Mouse (Mus musculus) lung, embryonic 15.5 days (tissue): ENCODE data around the gene Ctdspl. TPM values are rescaled to one million over a fixed set of nuclear protein-coding genes. Genes with fewer than 3 reads are reported as not detected.
A peak's percentile ranks its signal among the peaks of the same experiment; 100 is the strongest.

Experiments used
- ATAC-seq: fragments of 200-750 bp; cut with Nextera tagmentation; 2 replicates; pipeline ENCODE4 v1.8.0; 2017; ENCODE audit warnings: moderate number of reproducible peaks, borderline replicate concordance; ENCODE audit not compliant: low FRiP score, low TSS enrichment; ENCODE audit errors: extremely low read depth
- H3K27ac ChIP-seq: fragments of 300-500 bp; sonication (generic); 2 replicates; pipeline ENCODE4 v1.5.1; 2015; ENCODE audit warnings: moderate library complexity, mild to moderate bottlenecking, inconsistent platforms
- H3K27me3 ChIP-seq: fragments of 300-500 bp; sonication (generic); 2 replicates; pipeline ENCODE4 v1.6.1; 2015; ENCODE audit warnings: inconsistent platforms
- H3K36me3 ChIP-seq: fragments of 300-500 bp; sonication (generic); 2 replicates; pipeline ENCODE4 v1.6.1; 2015; ENCODE audit warnings: inconsistent platforms
- H3K4me1 ChIP-seq: fragments of 300-500 bp; sonication (generic); 2 replicates; pipeline ENCODE4 v1.6.1; 2015; ENCODE audit warnings: inconsistent platforms
- H3K4me2 ChIP-seq: fragments of 300-500 bp; sonication (generic); 2 replicates; pipeline ENCODE4 v1.6.1; 2015; ENCODE audit warnings: inconsistent platforms, mild to moderate bottlenecking, moderate library complexity
- H3K4me3 ChIP-seq: fragments of 300-500 bp; sonication (generic); 2 replicates; pipeline ENCODE4 v1.5.1; 2015; ENCODE audit warnings: mild to moderate bottlenecking, inconsistent platforms
- H3K9ac ChIP-seq: fragments of 300-500 bp; sonication (generic); 2 replicates; pipeline ENCODE4 v1.6.1; 2015; ENCODE audit warnings: inconsistent platforms
- H3K9me3 ChIP-seq: fragments of 300-500 bp; sonication (generic); 2 replicates; pipeline ENCODE4 v1.6.1; 2016; ENCODE audit warnings: inconsistent platforms
- WGBS: fragments of 180-500 bp; shearing (Covaris S2); methylation state at CpG from one replicate; pipeline ENCODE4 v1.1.7; 2015; 5-methylcytosine and 5-hydroxymethylcytosine counted together
- polyA plus RNA-seq: library from polyadenylated mRNA; unstranded; fragments of >200 nt; fragmentation: Nextera tagmentation; extraction: Ambion mirVana; gene quantifications from 2 replicates; pipeline ENCODE4 v1.2.1, GENCODE M21; 2015

Gene Ctdspl
- polyA plus RNA-seq, 1 experiment from 2014 or later, result 22.2 TPM

GRCm38 (mm10) chr9:119058245-119058644, 132.0 kb downstream of the Ctdspl start:
- Histone ChIP-seq H3K4me2 (no peak overlapping the region), H3K27ac (no peak overlapping the region), H3K4me1 (peaks cover 8% of the 10 kb centered on the region; the same call in 1 of the 2 replicates), H3K4me3 (no peak overlapping the region), H3K27me3 (no peaks in the 10 kb centered on the region), H3K9me3 (no peaks in the 10 kb centered on the region), H3K36me3 (no peaks in the 10 kb centered on the region), H3K9ac (no peak overlapping the region)
- WGBS, result 74% methylated on average over 7 of the region's 7 CpGs
- ATAC-seq, result no peak

DNA sequence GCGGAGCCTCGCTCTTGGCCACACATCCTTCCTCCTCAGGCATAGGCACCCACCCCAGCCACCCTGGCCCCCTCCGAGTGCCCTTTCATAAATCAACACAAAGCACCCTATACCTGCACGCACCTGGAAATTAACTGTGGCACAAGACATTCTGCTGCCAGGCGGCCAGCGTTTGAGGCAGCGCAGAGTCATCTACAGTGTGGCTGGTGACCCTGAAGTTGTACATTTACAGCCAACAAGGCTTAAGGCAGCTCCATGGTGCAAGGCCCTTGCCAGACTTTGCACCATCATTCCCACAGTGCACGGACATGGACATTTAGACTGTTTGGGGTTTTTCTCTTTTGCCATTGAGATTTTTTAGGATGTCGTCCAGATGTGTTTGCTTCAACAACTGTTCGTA, 134.4 kb downstream of the Ctdspl start:
- ATAC-seq, result no peak
- H3K4me1 ChIP-seq, result peaks cover 10% of the 10 kb centered on the region
- H3K27me3 ChIP-seq, result no peaks in the 10 kb centered on the region
- no peaks in the 10 kb centered on the region for H3K36me3 ChIP-seq
- H3K9me3 ChIP-seq, result no peaks in the 10 kb centered on the region
- 86% methylated on average over 10 of the region's 10 CpGs for WGBS
- no peak overlapping the region for H3K9ac ChIP-seq
- H3K4me2 ChIP-seq, result no peak overlapping the region
- no peak overlapping the region for H3K27ac ChIP-seq
- H3K4me3 ChIP-seq, result no peak overlapping the region

DNA sequence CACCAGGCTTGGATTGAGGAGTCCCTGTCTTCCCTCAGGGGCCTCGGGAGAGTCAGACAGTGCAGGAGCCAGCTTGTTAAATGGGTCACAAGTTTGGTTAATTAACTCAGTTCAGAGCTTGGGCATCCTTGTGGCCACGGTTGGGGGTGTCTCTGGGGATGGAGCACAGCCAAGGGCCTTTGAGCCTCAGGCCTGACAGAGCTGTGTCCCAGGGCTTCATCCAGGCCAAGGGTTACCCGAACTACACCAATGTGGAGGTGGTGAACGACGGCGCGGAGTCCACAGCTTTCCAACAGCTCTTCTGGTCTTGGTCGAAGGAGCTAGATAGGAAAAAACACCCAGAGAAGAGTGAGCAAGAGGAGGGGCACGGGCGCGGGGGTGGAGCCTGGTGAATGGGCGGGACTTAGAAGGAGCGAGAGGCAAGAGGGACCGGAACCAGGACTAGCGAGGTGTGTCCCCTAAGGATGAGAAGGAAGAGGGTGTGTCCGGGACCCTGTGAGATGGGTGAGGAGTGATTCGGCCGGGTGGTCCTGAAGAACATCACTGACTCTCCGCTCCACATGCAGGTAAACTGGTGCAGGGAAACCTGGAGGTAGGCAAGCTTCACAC, 136.9 kb downstream of the Ctdspl start:
- Histone ChIP-seq H3K4me1 (peaks cover 18% of the 10 kb centered on the region), H3K9ac (no peak overlapping the region), H3K4me2 (peak overlapping the region; percentile 24; the same call in 1 of the 2 replicates), H3K36me3 (no peaks in the 10 kb centered on the region), H3K27me3 (no peaks in the 10 kb centered on the region), H3K9me3 (no peaks in the 10 kb centered on the region), H3K4me3 (0 out of 2 replicates have a peak overlapping the region, but pooled peaks have one; percentile 13), H3K27ac (no peak overlapping the region)
- no peak for ATAC-seq
- 36% methylated on average over 19 of the region's 19 CpGs for WGBS

- peaks cover 22% of the 10 kb centered on the region for H3K4me1 ChIP-seq
- no peak overlapping the region for H3K27ac ChIP-seq
- H3K4me2 ChIP-seq, result no peak overlapping the region
- H3K27me3 ChIP-seq, result no peaks in the 10 kb centered on the region
- H3K9me3 ChIP-seq, result no peaks in the 10 kb centered on the region
- whole genome bisulfite sequencing, result 56% methylated on average over 4 of the region's 4 CpGs
- H3K36me3 ChIP-seq, result no peaks in the 10 kb centered on the region
- H3K4me3 ChIP-seq, result no peak overlapping the region
- ATAC-seq, result no peak
- H3K9ac ChIP-seq, result no peak overlapping the region
Observed at GRCm38 (mm10) chr9:119064296-119064695, 138.0 kb downstream of the Ctdspl start.

- H3K4me2 ChIP-seq, result no peak overlapping the region
- H3K36me3 ChIP-seq, result peaks cover 4% of the 10 kb centered on the region; the same call in 1 of the 2 replicates
- no peak overlapping the region for H3K9ac ChIP-seq
- no peak overlapping the region for H3K27ac ChIP-seq
- no peak overlapping the region for H3K4me3 ChIP-seq
- ATAC-seq, result no peak
- H3K27me3 ChIP-seq, result no peaks in the 10 kb centered on the region
- 6% methylated on average over 6 of the region's 6 CpGs for WGBS
- no peaks in the 10 kb centered on the region for H3K9me3 ChIP-seq
- peaks cover 21% of the 10 kb centered on the region for H3K4me1 ChIP-seq
Observed at GRCm38 (mm10) chr9:119067601-119068000, 141.3 kb downstream of the Ctdspl start.

GRCm38 (mm10) chr9:119068266-119068665, 142.0 kb downstream of the Ctdspl start:
- 68% methylated on average over 11 of the region's 11 CpGs for WGBS
- Histone ChIP-seq H3K4me3 (no peak overlapping the region), H3K9ac (no peak overlapping the region), H3K4me1 (peaks cover 14% of the 10 kb centered on the region), H3K27me3 (no peaks in the 10 kb centered on the region), H3K9me3 (no peaks in the 10 kb centered on the region), H3K36me3 (peaks cover 4% of the 10 kb centered on the region; the same call in 1 of the 2 replicates), H3K4me2 (no peak overlapping the region), H3K27ac (no peak overlapping the region)
- ATAC-seq, result peak; percentile 17; the same call in 1 of the 2 replicates

DNA sequence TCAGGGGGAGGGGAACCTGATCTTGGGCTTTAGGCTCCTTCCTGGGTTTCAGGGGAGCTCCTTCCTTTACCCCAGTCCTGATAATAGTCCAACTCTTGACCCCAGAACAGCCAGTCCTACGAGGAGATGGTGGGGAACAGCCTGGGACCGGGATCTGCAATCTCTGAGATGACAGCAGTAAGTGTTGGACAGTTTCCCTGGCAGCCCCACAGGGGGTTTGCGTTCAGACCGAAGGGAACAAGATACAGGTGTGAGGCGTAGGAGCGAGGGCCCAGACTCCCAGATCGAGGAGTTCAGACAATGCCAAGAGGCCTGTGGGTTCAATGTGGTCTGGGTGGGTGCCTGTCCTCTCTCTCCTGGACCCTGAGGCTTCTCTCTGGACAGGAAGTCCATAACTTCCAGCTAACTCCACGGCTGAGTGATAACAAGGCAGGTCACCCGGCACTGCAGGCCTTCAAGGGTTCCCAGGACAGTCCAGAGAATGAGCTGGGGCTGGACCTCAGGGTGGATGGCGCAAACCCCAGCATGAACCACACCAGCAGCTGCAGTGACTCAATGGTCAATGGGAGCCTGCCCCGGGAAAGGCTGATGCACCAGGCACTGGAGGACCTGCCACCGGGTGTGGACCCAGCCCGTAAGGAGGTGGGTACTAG, 144.0 kb downstream of the Ctdspl start:
- no peaks in the 10 kb centered on the region for H3K27me3 ChIP-seq
- peaks cover 7% of the 10 kb centered on the region; the same call in 1 of the 2 replicates for H3K36me3 ChIP-seq
- no peaks in the 10 kb centered on the region for H3K9me3 ChIP-seq
- ATAC-seq, result no peak
- WGBS, result 70% methylated on average over 13 of the region's 13 CpGs
- no peak overlapping the region for H3K4me2 ChIP-seq
- H3K4me3 ChIP-seq, result no peak overlapping the region
- peaks cover 16% of the 10 kb centered on the region for H3K4me1 ChIP-seq
- H3K27ac ChIP-seq, result no peak overlapping the region
- H3K9ac ChIP-seq, result no peak overlapping the region

- Histone ChIP-seq H3K9ac (no peak overlapping the region), H3K4me3 (no peak overlapping the region), H3K27ac (no peak overlapping the region), H3K4me2 (no peak overlapping the region), H3K27me3 (no peaks in the 10 kb centered on the region), H3K36me3 (peaks cover 7% of the 10 kb centered on the region; the same call in 1 of the 2 replicates), H3K9me3 (no peaks in the 10 kb centered on the region), H3K4me1 (peaks cover 21% of the 10 kb centered on the region)
- 71% methylated on average over 9 of the region's 9 CpGs for WGBS
- ATAC-seq, result no peak
Observed at GRCm38 (mm10) chr9:119071786-119072185, 145.5 kb downstream of the Ctdspl start.

DNA sequence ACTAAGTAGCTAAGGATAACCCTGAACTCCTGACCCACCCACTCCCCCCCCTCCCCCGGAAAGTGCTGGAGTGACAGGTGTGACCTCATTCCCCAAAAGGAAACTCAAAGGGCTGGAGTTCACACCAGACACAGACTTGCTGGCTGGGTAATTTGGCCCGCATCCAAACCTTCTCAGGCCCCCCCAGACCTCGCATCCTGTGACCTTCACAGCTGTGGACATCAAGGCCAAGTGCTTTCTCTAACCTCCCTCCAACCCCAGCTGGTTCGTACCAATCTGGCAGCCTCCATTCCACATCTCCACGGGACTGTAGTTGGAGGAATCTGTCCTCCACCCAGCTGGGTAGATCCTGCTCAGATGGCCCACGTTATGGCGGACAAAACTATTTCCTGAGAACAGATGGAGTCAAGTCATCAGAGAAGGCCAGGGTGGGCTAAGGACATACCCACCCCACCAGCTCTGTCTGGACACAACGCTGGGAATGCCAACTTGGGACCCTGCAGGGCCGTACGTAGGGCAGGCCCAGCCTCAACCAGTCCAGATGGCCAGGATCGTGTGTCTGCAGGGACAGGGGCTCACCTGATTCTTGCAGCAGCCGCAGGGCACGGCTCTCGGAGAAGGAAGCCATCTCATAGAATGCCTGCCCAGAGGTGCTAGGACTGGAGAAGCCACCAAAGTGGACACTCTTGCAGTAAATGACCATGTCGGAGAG, 147.1 kb downstream of the Ctdspl start:
- 70% methylated on average over 15 of the region's 15 CpGs for WGBS
- Histone ChIP-seq H3K27me3 (no peaks in the 10 kb centered on the region), H3K27ac (no peak overlapping the region), H3K9me3 (no peaks in the 10 kb centered on the region), H3K36me3 (peaks cover 7% of the 10 kb centered on the region; the same call in 1 of the 2 replicates), H3K4me2 (no peak overlapping the region), H3K4me1 (peaks cover 11% of the 10 kb centered on the region), H3K4me3 (no peak overlapping the region), H3K9ac (no peak overlapping the region)
- no peak for ATAC-seq

DNA sequence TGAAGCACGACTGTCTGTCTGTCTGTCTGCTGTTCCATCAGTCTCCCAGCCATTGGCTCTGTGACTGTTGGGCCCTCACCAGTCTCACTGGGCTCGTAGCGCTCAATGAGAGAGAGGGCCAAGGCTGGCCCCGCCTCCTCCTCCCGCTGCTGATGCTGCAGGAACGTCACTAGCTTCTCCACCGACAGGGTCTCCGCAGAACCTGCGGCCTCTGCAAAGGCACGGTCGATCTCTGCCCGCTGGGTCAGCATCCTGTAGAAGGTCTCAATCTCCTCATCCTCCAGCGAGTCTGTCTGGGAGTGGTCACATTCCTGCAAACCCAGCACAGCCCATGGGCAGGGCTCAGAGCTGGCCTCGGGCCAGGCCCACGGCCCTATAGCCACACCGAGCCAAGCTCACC, 149.4 kb downstream of the Ctdspl start:
- Histone ChIP-seq H3K27me3 (no peaks in the 10 kb centered on the region), H3K9ac (no peak overlapping the region), H3K4me2 (no peak overlapping the region), H3K27ac (no peak overlapping the region), H3K4me3 (no peak overlapping the region), H3K9me3 (no peaks in the 10 kb centered on the region), H3K4me1 (peaks cover 9% of the 10 kb centered on the region), H3K36me3 (peaks cover 7% of the 10 kb centered on the region; the same call in 1 of the 2 replicates)
- WGBS, result 65% methylated on average over 16 of the region's 16 CpGs
- ATAC-seq, result peak; percentile 16; the same call in 1 of the 2 replicates

- H3K36me3 ChIP-seq, result no peaks in the 10 kb centered on the region
- WGBS, result 70% methylated on average over 5 of the region's 5 CpGs
- no peak overlapping the region for H3K4me3 ChIP-seq
- no peaks in the 10 kb centered on the region for H3K27me3 ChIP-seq
- H3K9me3 ChIP-seq, result no peaks in the 10 kb centered on the region
- no peak for ATAC-seq
- H3K27ac ChIP-seq, result no peak overlapping the region
- H3K9ac ChIP-seq, result no peak overlapping the region
- no peak overlapping the region for H3K4me2 ChIP-seq
- H3K4me1 ChIP-seq, result peaks cover 14% of the 10 kb centered on the region
Observed at GRCm38 (mm10) chr9:119080040-119080675, 153.9 kb downstream of the Ctdspl start.
